In genomic region chr11:115983291-115983690, GRCm38 (mm10) we compare ENCODE assay signal across 16 mouse cellular contexts. TPM values are rescaled to one million over a fixed set of nuclear protein-coding genes. Genes with fewer than 3 reads are reported as not detected.
A peak's percentile ranks its signal among the peaks of the same experiment; 100 is the strongest.
DNase-seq lines count a peak whose midpoint lies in the region; ATAC-seq lines count a peak whose summit lies in the region.
"Had no signal": no experiment of that assay in that cellular context is flagged by ENCODE, and none has a peak within 500 bp of the region (broad histone marks: within the 10 kb centered on the region; RNA-seq: fewer than 3 reads in every experiment).

No protein-coding gene starts in this region.

- no peaks in the 10 kb centered on the region for H3K36me3 ChIP-seq in lung, embryonic 15.5 days
- H3K36me3 ChIP-seq: embryonic facial prominence, embryonic 10.5 days; embryonic facial prominence, embryonic 12.5 days; forebrain, embryonic 15.5 days had no signal

- peaks cover 16% of the 10 kb centered on the region for H3K27me3 ChIP-seq in lung, embryonic 15.5 days
- H3K27me3 ChIP-seq: forebrain, embryonic 15.5 days had no signal

- no peak overlapping the region for H3K4me2 ChIP-seq in lung, embryonic 15.5 days
- H3K4me2 ChIP-seq: embryonic facial prominence, embryonic 12.5 days; forebrain, embryonic 13.5 days; forebrain, embryonic 15.5 days had no signal

- no peak overlapping the region for H3K4me3 ChIP-seq in lung, embryonic 15.5 days
- H3K4me3 ChIP-seq: embryonic facial prominence, embryonic 10.5 days; embryonic facial prominence, embryonic 12.5 days; forebrain, embryonic 13.5 days; forebrain, embryonic 15.5 days; gastrocnemius, adult 2 months had no signal

- no peaks in the 10 kb centered on the region for H3K9me3 ChIP-seq in lung, embryonic 15.5 days
- H3K9me3 ChIP-seq: embryonic facial prominence, embryonic 10.5 days; embryonic facial prominence, embryonic 12.5 days; forebrain, embryonic 13.5 days; forebrain, embryonic 15.5 days had no signal

- 62% methylated on average over 8 of the region's 8 CpGs for WGBS in lung, embryonic 15.5 days

- peak; percentile 42 for DNase-seq in cerebellum, adult 11-12 months
- peak; percentile 60 to 75 for DNase-seq in cerebellum, postnatal 14 days
- no peak for DNase-seq in cerebellum, adult 8-10 months
- DNase-seq in lung, postnatal 4 days: no peak
- no peak for DNase-seq in frontal cortex, postnatal 14 days (ENCODE audit: low spot score in 2 of 2)
- DNase-seq: adrenal gland, adult 2 months; adrenal gland, postnatal 10 days; adrenal gland, postnatal 25 days; forebrain, postnatal 0 days; gastrocnemius, adult 2 months had no signal

- H3K27ac ChIP-seq in lung, embryonic 15.5 days: no peak overlapping the region
- H3K27ac ChIP-seq: embryonic facial prominence, embryonic 10.5 days; embryonic facial prominence, embryonic 12.5 days; forebrain, embryonic 13.5 days; forebrain, embryonic 15.5 days; gastrocnemius, adult 2 months had no signal

- ATAC-seq in cerebellum, adult (ENCODE audit: insufficient number of reproducible peaks, low FRiP score, low TSS enrichment): no peak
- ATAC-seq in lung, embryonic 15.5 days (ENCODE audit: borderline replicate concordance, extremely low read depth, low FRiP score, low TSS enrichment): 0 out of 2 replicates have a peak, but pooled peaks have one; percentile 15
- ATAC-seq: forebrain, embryonic 13.5 days; forebrain, embryonic 15.5 days; forebrain, postnatal 0 days had no signal

- no peak overlapping the region for H3K9ac ChIP-seq in lung, embryonic 15.5 days
- H3K9ac ChIP-seq: embryonic facial prominence, embryonic 12.5 days; forebrain, embryonic 13.5 days; forebrain, embryonic 15.5 days; forebrain, postnatal 0 days had no signal

- H3K4me1 ChIP-seq in lung, embryonic 15.5 days: no peaks in the 10 kb centered on the region
- H3K4me1 ChIP-seq: embryonic facial prominence, embryonic 10.5 days; embryonic facial prominence, embryonic 12.5 days; forebrain, embryonic 13.5 days; forebrain, embryonic 15.5 days had no signal

RNA-seq across cellular contexts. Expression of gene Itgb4, which starts 8.8 kb away (rescaled TPM):
- 2.6 and 3.4 TPM in 2 replicates for polyA plus RNA-seq in lung, embryonic 15.5 days (2015; fragmentation: Nextera tagmentation; extraction: Ambion mirVana)

RNA-seq across cellular contexts. Expression of gene Galk1, which starts 29.2 kb away (rescaled TPM):
- polyA plus RNA-seq in lung, embryonic 15.5 days (2015; fragmentation: Nextera tagmentation; extraction: Ambion mirVana): 215 and 229 TPM in 2 replicates

RNA-seq across cellular contexts. Expression of gene H3f3b, which starts 44.5 kb away (rescaled TPM):
- 1,879 and 1,955 TPM in 2 replicates for polyA plus RNA-seq in lung, embryonic 15.5 days (2015; fragmentation: Nextera tagmentation; extraction: Ambion mirVana)

RNA-seq across cellular contexts. Expression of gene Unk, which starts 46.8 kb away (rescaled TPM):
- 37.0 and 37.7 TPM in 2 replicates for polyA plus RNA-seq in lung, embryonic 15.5 days (2015; fragmentation: Nextera tagmentation; extraction: Ambion mirVana)

RNA-seq across cellular contexts. Expression of gene Recql5, which starts 50.0 kb away (rescaled TPM):
- 20.5 and 22.3 TPM in 2 replicates for polyA plus RNA-seq in lung, embryonic 15.5 days (2015; fragmentation: Nextera tagmentation; extraction: Ambion mirVana)

Comparison
In these comparisons a context has a peak if more than half of its experiments do, and no peak if none do; other contexts are left out.
1. DNase-seq: peak in cerebellum, adult 11-12 months (single experiment) and cerebellum, postnatal 14 days (2 of 2); none in cerebellum, adult 8-10 months (single experiment), lung, postnatal 4 days (0 of 2) and frontal cortex, postnatal 14 days (0 of 2).